Mouse (Mus musculus): ENCODE data around the gene Nek5. TPM values are rescaled to one million over a fixed set of nuclear protein-coding genes. Genes with fewer than 3 reads are reported as not detected.

The Nek5 gene
- total and polyA plus RNA-seq, 3 experiments = 0.16 TPM; not detected in 2

DNA sequence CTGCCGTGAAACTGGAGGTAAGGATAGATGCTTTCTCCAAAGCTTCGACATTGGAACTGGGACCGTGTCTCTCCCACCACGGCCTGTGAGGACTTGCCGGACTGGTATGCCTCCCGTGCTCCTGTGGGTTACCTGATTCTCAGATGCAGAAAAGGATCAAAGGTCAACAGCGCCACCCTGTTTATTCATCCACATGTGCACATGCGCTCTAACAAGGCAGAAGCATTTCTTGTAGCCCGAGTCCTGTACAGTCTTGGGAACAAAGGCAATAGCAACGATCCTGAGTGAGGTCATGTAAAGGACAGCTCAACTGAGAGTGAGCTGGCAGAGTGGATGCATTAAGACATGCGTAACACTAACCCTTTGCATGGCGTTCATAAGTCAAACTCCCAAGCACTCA, 7.2 kb upstream of the Nek5 start:
- Histone ChIP-seq H3K4me3 (ENCODE audit: low read depth, low read length) (no peak overlapping the region), H3K36me3 (replicated peaks) (no peaks in the 10 kb centered on the region), H3K27me3 (ENCODE audit: insufficient read depth, low read length) (no peaks in the 10 kb centered on the region), H3K9me3 (replicated peaks) (no peaks in the 10 kb centered on the region), H3K4me1 (ENCODE audit: insufficient read depth, low read depth, low read length) (no peaks in the 10 kb centered on the region)
- TF ChIP-seq GATA1 (IDR thresholded peaks at IDR 0.05; ENCODE audit: borderline replicate concordance, low read length) (no peak), TAL1 (conservative IDR thresholded peaks at IDR 0.05; ENCODE audit: low read depth, low read length) (no peak), GATA2 (IDR thresholded peaks at IDR 0.05; ENCODE audit: borderline replicate concordance, low read depth, low read length) (no peak)
- ATAC-seq (ENCODE audit: extremely low read depth, insufficient number of reproducible peaks, low FRiP score, poor library complexity, severe bottlenecking) (no peak), DNase-seq (ENCODE audit: low spot score) (no peak)

DNA sequence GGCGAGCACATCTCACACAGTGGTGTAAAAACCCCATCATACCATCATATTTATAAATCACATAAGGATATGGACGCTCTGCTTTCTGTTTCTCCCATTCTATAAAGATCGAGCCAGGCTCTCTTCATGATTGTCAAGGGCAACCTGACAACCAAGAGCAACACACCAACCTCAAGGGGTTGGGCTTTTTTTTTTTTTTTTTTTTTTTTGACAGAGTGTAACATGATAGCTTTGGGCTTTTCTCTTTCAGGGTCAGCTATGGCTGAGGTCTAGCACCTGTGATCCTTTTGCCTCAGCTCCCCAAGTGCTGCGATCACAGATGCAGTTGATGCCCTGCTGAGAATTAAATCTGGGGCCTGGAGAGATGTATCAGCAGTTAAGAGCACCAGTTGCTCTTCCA, 17.8 kb downstream of the Nek5 start:
- ATAC-seq (ENCODE audit: extremely low read depth, insufficient number of reproducible peaks, low FRiP score, poor library complexity, severe bottlenecking) (no peak), DNase-seq (ENCODE audit: low spot score) (no peak)
- Histone ChIP-seq H3K27me3 (ENCODE audit: insufficient read depth, low read length) (0 out of 2 replicates have a peak, but pooled peaks cover 2% of the 10 kb centered on the region), H3K36me3 (replicated peaks) (no peaks in the 10 kb centered on the region), H3K4me3 (ENCODE audit: low read depth, low read length) (no peak overlapping the region), H3K4me1 (ENCODE audit: insufficient read depth, low read depth, low read length) (no peaks in the 10 kb centered on the region), H3K9me3 (replicated peaks) (no peaks in the 10 kb centered on the region)
- TF ChIP-seq TAL1 (conservative IDR thresholded peaks at IDR 0.05; ENCODE audit: low read depth, low read length) = no peak

DNA sequence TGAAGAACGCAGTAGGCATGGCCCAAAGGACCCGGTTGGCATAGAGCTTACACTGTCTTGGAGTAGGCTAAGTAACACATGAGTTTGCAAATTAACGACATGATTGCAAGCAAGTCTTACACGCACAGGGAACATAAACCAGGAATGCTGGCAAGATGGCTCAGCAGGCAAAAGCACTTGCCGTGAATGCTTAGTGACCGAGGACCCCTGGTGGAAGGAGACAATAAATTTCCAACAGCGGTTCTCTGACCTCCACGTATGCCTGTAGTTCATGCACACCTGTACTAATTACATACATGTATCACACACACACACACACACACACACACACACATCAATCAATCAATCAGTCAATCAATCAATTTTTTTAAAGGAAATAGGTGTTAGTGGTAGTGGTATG, 33.3 kb downstream of the Nek5 start:
- TF ChIP-seq CTCF (IDR thresholded peaks at IDR 0.05; ENCODE audit: low read depth, low read length) = no peak
- no peak for TF ChIP-seq GATA1 (IDR thresholded peaks at IDR 0.05; ENCODE audit: borderline replicate concordance, low read length)
- no peak for TF ChIP-seq GATA2 (IDR thresholded peaks at IDR 0.05; ENCODE audit: borderline replicate concordance, low read depth, low read length)
- no peak for TF ChIP-seq TAL1 (conservative IDR thresholded peaks at IDR 0.05; ENCODE audit: low read depth, low read length)
- Histone ChIP-seq H3K27me3 (ENCODE audit: insufficient read depth, low read length) (peaks cover 25% of the 10 kb centered on the region), H3K4me1 (ENCODE audit: insufficient read depth, low read depth, low read length) (no peaks in the 10 kb centered on the region), H3K36me3 (replicated peaks) (no peaks in the 10 kb centered on the region), H3K4me3 (ENCODE audit: low read depth, low read length) (no peak overlapping the region), H3K9me3 (replicated peaks) (no peaks in the 10 kb centered on the region)
- ATAC-seq (ENCODE audit: extremely low read depth, insufficient number of reproducible peaks, low FRiP score, poor library complexity, severe bottlenecking) (no peak), DNase-seq (ENCODE audit: low spot score) (no peak)

DNA sequence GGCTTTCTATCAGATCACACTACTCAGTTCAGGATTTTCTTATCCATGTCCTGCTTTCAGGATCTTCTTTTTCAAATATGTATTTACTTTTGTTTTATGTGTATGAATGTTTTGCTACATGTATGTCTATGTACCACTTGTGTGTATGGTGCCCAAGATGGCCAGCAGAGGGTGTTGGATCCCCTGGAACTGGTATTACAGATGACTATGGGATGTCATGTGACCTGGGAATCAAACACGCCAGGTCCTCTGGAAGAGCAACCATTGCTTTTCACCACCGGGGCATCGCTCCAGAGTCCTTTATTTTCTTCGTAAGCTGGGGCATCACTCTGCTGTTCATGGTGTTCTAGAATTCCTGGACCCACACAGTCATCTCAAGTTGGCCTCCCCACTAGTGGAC, 35.6 kb downstream of the Nek5 start:
- no peaks in the 10 kb centered on the region for H3K4me1 ChIP-seq (ENCODE audit: insufficient read depth, low read depth, low read length)
- H3K4me3 ChIP-seq (ENCODE audit: low read depth, low read length) = no peak overlapping the region
- H3K9me3 ChIP-seq (replicated peaks) = no peaks in the 10 kb centered on the region
- peaks cover 21% of the 10 kb centered on the region for H3K27me3 ChIP-seq (ENCODE audit: insufficient read depth, low read length)
- H3K36me3 ChIP-seq (replicated peaks) = no peaks in the 10 kb centered on the region
- ATAC-seq (ENCODE audit: extremely low read depth, insufficient number of reproducible peaks, low FRiP score, poor library complexity, severe bottlenecking) = no peak
- no peak for DNase-seq (ENCODE audit: low spot score)
- TF ChIP-seq TAL1 (conservative IDR thresholded peaks at IDR 0.05; ENCODE audit: low read depth, low read length) = no peak
- TF ChIP-seq CTCF (IDR thresholded peaks at IDR 0.05; ENCODE audit: low read depth, low read length) = no peak
- no peak for TF ChIP-seq POLR2AphosphoS5 (IDR thresholded peaks at IDR 0.05; ENCODE audit: insufficient replicate concordance, low read depth, low read length)
- TF ChIP-seq GATA1 (IDR thresholded peaks at IDR 0.05; ENCODE audit: borderline replicate concordance, low read length) = no peak
- TF ChIP-seq GATA2 (IDR thresholded peaks at IDR 0.05; ENCODE audit: borderline replicate concordance, low read depth, low read length) = no peak

DNA sequence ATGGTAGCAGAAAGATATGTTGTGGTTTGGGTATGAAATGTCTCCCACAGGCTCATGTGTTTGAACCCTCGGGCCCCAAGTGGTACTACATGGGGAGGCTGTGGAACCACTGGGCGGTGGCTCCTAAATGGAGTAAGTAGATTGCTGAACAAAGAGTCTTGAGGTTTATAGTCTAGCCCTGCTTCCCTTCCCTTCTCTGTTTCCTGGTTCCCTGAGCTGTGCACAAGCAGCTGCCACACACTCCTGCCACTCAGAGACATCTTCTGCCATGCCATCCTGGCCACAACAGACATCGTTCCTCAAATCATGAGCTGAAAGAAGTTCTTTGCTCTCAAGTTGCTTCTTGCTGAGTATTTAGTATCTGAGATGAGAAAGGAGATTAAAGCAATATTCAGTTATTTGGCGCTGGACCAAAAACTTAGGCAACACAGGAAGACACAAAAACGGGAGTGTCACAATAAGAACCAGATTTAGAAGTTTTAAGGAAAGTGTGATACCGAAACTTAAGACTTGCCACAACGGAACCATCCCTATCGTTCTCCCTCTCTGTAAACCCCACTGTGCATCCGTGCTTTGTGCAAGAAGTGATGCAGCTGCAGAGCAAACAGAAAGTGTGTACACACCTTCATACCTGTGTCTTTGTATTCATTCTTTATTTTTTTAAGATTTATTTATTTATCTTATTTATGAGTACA, 45.4 kb downstream of the Nek5 start:
- no peaks in the 10 kb centered on the region for H3K4me1 ChIP-seq (ENCODE audit: insufficient read depth, low read depth, low read length)
- no peak for ATAC-seq (ENCODE audit: extremely low read depth, insufficient number of reproducible peaks, low FRiP score, poor library complexity, severe bottlenecking)
- TF ChIP-seq TAL1 (conservative IDR thresholded peaks at IDR 0.05; ENCODE audit: low read depth, low read length) (no peak), GATA2 (IDR thresholded peaks at IDR 0.05; ENCODE audit: borderline replicate concordance, low read depth, low read length) (no peak), CTCF (IDR thresholded peaks at IDR 0.05; ENCODE audit: low read depth, low read length) (no peak), GATA1 (IDR thresholded peaks at IDR 0.05; ENCODE audit: borderline replicate concordance, low read length) (no peak), POLR2AphosphoS5 (IDR thresholded peaks at IDR 0.05; ENCODE audit: insufficient replicate concordance, low read depth, low read length) (no peak)
- no peak overlapping the region for H3K4me3 ChIP-seq (ENCODE audit: low read depth, low read length)
- peaks cover 6% of the 10 kb centered on the region; the same call in 1 of the 2 replicates for H3K27me3 ChIP-seq (ENCODE audit: insufficient read depth, low read length)
- H3K9me3 ChIP-seq (replicated peaks) = no peaks in the 10 kb centered on the region
- DNase-seq (ENCODE audit: low spot score) = no peak
- no peaks in the 10 kb centered on the region for H3K36me3 ChIP-seq (replicated peaks)

DNA sequence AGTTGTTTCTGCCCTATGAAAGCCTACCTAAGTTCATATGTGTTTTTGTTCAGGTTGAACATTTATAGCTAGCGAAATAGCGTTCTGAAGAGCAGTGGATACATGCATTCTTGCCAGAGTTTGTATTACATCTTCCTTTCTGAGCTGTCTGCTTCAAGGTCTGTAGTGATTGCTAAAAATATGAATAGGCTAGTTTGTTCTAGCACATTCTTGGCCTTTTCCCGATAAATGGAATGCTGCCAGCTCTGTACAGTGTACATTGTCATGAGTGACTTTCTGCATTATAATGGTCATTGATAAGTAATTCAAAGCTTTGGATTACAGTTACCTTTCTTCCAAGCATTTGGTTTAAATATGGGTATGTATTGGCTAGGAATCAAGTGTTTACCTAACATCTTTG, 63.7 kb downstream of the Nek5 start:
- Histone ChIP-seq H3K4me1 (ENCODE audit: insufficient read depth, low read depth, low read length) (peaks cover 50% of the 10 kb centered on the region), H3K9me3 (replicated peaks) (peaks cover 3% of the 10 kb centered on the region), H3K27me3 (ENCODE audit: insufficient read depth, low read length) (no peaks in the 10 kb centered on the region), H3K36me3 (replicated peaks) (peaks cover 50% of the 10 kb centered on the region), H3K4me3 (ENCODE audit: low read depth, low read length) (peak overlapping the region; percentile 93)
- no peak for ATAC-seq (ENCODE audit: extremely low read depth, insufficient number of reproducible peaks, low FRiP score, poor library complexity, severe bottlenecking)
- no peak for DNase-seq (ENCODE audit: low spot score)
- TF ChIP-seq TAL1 (conservative IDR thresholded peaks at IDR 0.05; ENCODE audit: low read depth, low read length) (no peak), CTCF (IDR thresholded peaks at IDR 0.05; ENCODE audit: low read depth, low read length) (no peak), POLR2AphosphoS5 (IDR thresholded peaks at IDR 0.05; ENCODE audit: insufficient replicate concordance, low read depth, low read length) (no peak), GATA2 (IDR thresholded peaks at IDR 0.05; ENCODE audit: borderline replicate concordance, low read depth, low read length) (no peak)

DNA sequence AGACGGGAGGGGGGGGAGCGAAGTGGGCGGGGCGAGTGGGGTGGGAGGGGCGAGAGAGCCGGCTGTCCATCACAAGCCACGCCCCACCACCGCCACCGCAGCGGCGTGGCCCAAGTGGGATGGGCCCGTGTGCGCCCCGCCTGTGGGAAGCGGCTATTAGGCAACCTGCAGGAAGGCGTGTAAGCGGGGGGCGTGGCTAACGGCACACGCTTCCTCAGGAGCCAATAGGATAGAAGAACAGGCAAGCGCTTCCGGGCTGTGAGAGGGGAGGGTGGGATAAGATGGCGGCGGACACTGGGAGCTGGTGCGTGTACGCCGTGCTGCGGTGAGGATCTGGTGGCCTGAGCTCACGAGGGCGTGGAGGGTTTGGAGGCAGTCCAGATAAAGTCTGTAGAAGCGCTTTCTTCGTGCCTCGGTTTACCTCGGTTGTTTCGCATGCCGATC, 64.4 kb downstream of the Nek5 start, which contains the start of gene Alg11:
TSS of gene Alg11 (plus strand) at position 276 of the 444 bp plus-strand sequence.
- H3K4me3 ChIP-seq (ENCODE audit: low read depth, low read length) = peak within 1 kb of the TSS; percentile 93
- DNase-seq (ENCODE audit: low spot score) (peak; percentile 85), ATAC-seq (ENCODE audit: extremely low read depth, insufficient number of reproducible peaks, low FRiP score, poor library complexity, severe bottlenecking) (peak; percentile 98)
- H3K27me3 ChIP-seq (ENCODE audit: insufficient read depth, low read length) = no peaks in the 10 kb centered on the region
- H3K4me1 ChIP-seq (ENCODE audit: insufficient read depth, low read depth, low read length) = peaks cover 55% of the 10 kb centered on the region
- H3K36me3 ChIP-seq (replicated peaks) = peaks cover 46% of the 10 kb centered on the region
- TF ChIP-seq POLR2AphosphoS5 (IDR thresholded peaks at IDR 0.05; ENCODE audit: insufficient replicate concordance, low read depth, low read length) (no peak), GATA2 (IDR thresholded peaks at IDR 0.05; ENCODE audit: borderline replicate concordance, low read depth, low read length) (no peak), TAL1 (conservative IDR thresholded peaks at IDR 0.05; ENCODE audit: low read depth, low read length) (no peak), CTCF (IDR thresholded peaks at IDR 0.05; ENCODE audit: low read depth, low read length) (no peak), GATA1 (IDR thresholded peaks at IDR 0.05; ENCODE audit: borderline replicate concordance, low read length) (no peak)
- H3K9me3 ChIP-seq (replicated peaks) = no peaks in the 10 kb centered on the region; the same call in 1 of the 2 replicates
